Mouse (Mus musculus) embryonic facial prominence, embryonic 12.5 days (tissue): ENCODE measurements at regions not wholly inside any gene's neighbourhood (a gene's known extent, or its start where the extent isn't known, plus 50 kb on each side); places are given as distances from the start of the nearest gene placed in this dataset.

ENCODE experiments used
- ATAC-seq: fragments of 200-750 bp; cut with Nextera tagmentation; 2 replicates; pipeline ENCODE4 v1.8.0; 2017; ENCODE audit not compliant: insufficient number of reproducible peaks, insufficient read depth, low FRiP score, low TSS enrichment
- H3K27ac ChIP-seq: fragments of 300-500 bp; sonication (generic); 2 replicates; pipeline ENCODE4 v1.5.1; 2016; ENCODE audit warnings: mild to moderate bottlenecking
- H3K27me3 ChIP-seq: fragments of 300-500 bp; sonication (generic); 2 replicates; pipeline ENCODE4 v1.6.1; 2016; ENCODE audit warnings: mild to moderate bottlenecking, moderate library complexity
- H3K36me3 ChIP-seq: fragments of 300-500 bp; sonication (generic); 2 replicates; pipeline ENCODE4 v1.6.1; 2016; ENCODE audit warnings: mild to moderate bottlenecking
- H3K4me1 ChIP-seq: fragments of 300-500 bp; sonication (generic); 2 replicates; pipeline ENCODE4 v1.6.1; 2016
- H3K4me2 ChIP-seq: fragments of 300-500 bp; sonication (generic); replicated peaks from 2 replicates; pipeline ENCODE4 v1.6.1; 2016; ENCODE audit warnings: mild to moderate bottlenecking, moderate library complexity
- H3K4me3 ChIP-seq: fragments of 300-500 bp; sonication (generic); 2 replicates; pipeline ENCODE4 v1.5.1; 2016; ENCODE audit warnings: mild to moderate bottlenecking
- H3K9ac ChIP-seq: fragments of 300-500 bp; sonication (generic); 2 replicates; pipeline ENCODE4 v1.6.1; 2016; ENCODE audit warnings: mild to moderate bottlenecking, moderate library complexity
- H3K9me3 ChIP-seq: fragments of 300-500 bp; sonication (generic); 2 replicates; pipeline ENCODE4 v1.6.1; 2016; ENCODE audit warnings: mild to moderate bottlenecking, moderate library complexity
- WGBS: fragments of 180-500 bp; shearing (Covaris S2); methylation state at CpG from one replicate; pipeline ENCODE4 v1.1.7; 2016; 5-methylcytosine and 5-hydroxymethylcytosine counted together

- no peak overlapping the region for H3K27ac ChIP-seq
- H3K4me3 ChIP-seq, result no peak overlapping the region
- H3K27me3 ChIP-seq, result no peaks in the 10 kb centered on the region
- H3K36me3 ChIP-seq, result no peaks in the 10 kb centered on the region
- WGBS, result 48% methylated on average over 7 of the region's 7 CpGs
- ATAC-seq, result 0 out of 2 replicates have a peak, but pooled peaks have one; percentile 47
- H3K9me3 ChIP-seq, result no peaks in the 10 kb centered on the region
- H3K4me2 ChIP-seq, result no peak overlapping the region
- H3K4me1 ChIP-seq, result no peaks in the 10 kb centered on the region
- no peak overlapping the region for H3K9ac ChIP-seq
Measured at GRCm38 (mm10) chr14:98626476-98626875, 367.6 kb downstream of the Rpl36a-ps1 start.

- no peak overlapping the region for H3K27ac ChIP-seq
- no peaks in the 10 kb centered on the region for H3K4me1 ChIP-seq
- H3K9me3 ChIP-seq, result no peaks in the 10 kb centered on the region
- 84% methylated on average over 4 of the region's 4 CpGs for WGBS
- H3K36me3 ChIP-seq, result no peaks in the 10 kb centered on the region
- no peaks in the 10 kb centered on the region for H3K27me3 ChIP-seq
- no peak overlapping the region for H3K4me3 ChIP-seq
- H3K4me2 ChIP-seq, result no peak overlapping the region
- ATAC-seq, result no peak
- H3K9ac ChIP-seq, result no peak overlapping the region
Measured at GRCm38 (mm10) chr14:98625867-98626266, 368.3 kb downstream of the Rpl36a-ps1 start.

DNA sequence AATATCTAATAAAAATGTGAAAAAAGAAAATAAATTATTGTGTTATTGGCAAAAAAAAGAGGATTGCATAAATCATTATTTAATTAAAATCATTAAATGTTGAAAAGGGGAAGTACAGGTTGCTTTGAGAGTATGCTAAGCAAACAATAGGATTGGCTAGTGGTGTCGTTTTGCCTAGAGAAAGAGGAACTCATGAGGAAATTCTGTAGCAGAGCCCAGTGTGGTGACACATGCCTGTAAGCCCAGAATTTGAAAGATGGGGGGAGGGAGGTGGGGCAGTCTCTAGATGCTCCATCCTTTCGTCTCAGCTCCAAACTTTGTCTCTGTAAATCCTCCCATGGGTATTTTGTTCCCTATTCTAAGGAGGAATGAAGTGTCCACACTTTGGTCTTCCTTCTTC is 388.3 kb downstream of the Rpl36a-ps1 start:
- no peaks in the 10 kb centered on the region for H3K4me1 ChIP-seq
- no peak overlapping the region for H3K27ac ChIP-seq
- H3K9ac ChIP-seq, result no peak overlapping the region
- WGBS, result 57% methylated on average over 2 of the region's 2 CpGs
- ATAC-seq, result no peak
- H3K9me3 ChIP-seq, result no peaks in the 10 kb centered on the region
- no peaks in the 10 kb centered on the region for H3K27me3 ChIP-seq
- H3K4me3 ChIP-seq, result no peak overlapping the region
- no peaks in the 10 kb centered on the region for H3K36me3 ChIP-seq
- no peak overlapping the region for H3K4me2 ChIP-seq

DNA sequence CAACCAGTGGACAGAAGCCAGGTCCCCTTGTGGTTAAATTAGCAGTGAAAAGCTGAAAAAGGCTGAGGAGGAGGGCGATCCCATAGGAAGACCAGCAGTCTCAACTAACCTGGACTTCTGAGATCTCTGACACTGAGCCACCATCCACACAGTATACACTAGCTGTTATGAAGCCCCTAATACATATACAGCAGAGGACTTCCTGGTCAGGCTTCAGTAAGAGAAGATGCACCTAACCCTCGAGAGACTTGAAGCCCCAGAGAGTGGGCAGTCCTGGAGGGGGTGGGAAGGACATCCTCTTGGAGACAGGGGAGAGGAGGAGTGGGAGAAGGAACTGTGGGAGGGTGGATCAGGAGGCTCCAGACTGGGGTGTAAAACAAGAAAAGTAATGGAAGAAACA is 397.9 kb downstream of the Rpl36a-ps1 start:
- ATAC-seq, result no peak

GRCm38 (mm10) chr14:98589846-98590245 is 404.3 kb downstream of the Rpl36a-ps1 start:
- 16% methylated on average over 4 of the region's 4 CpGs for WGBS
- H3K36me3 ChIP-seq, result no peaks in the 10 kb centered on the region

More for the DNA sequence above, 397.9 kb downstream of the Rpl36a-ps1 start:
- Histone ChIP-seq H3K4me1 (no peaks in the 10 kb centered on the region), H3K27me3 (no peaks in the 10 kb centered on the region), H3K36me3 (no peaks in the 10 kb centered on the region), H3K9me3 (no peaks in the 10 kb centered on the region), H3K4me3 (no peak overlapping the region), H3K4me2 (no peak overlapping the region), H3K27ac (no peak overlapping the region), H3K9ac (no peak overlapping the region)
- WGBS, result 80% methylated on average over 2 of the region's 2 CpGs

DNA sequence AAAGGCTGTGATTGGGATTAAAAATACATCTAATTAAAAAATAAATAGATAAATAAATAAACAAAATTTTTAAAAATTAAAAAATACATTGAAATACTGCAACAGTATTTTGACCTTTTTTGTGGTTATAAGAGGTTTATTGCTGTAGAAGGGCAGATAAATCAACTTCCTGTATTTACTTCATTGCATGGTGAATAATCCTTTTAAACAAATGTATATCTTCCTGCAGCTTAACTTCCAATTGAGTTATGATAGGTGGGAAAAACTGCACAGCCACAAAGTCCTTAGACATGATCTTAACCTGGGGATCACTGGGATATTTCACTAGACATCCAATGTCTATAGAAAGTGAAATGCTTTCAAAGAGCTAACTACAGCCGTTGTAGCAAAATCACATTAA is 402.1 kb upstream of the Dach1 start:
- H3K9ac ChIP-seq, result no peak overlapping the region
- H3K9me3 ChIP-seq, result no peaks in the 10 kb centered on the region
- no peak overlapping the region for H3K27ac ChIP-seq
- 85% methylated on average over 1 of the region's 1 CpGs for WGBS
- H3K27me3 ChIP-seq, result no peaks in the 10 kb centered on the region
- H3K4me3 ChIP-seq, result no peak overlapping the region
- H3K36me3 ChIP-seq, result no peaks in the 10 kb centered on the region
- H3K4me1 ChIP-seq, result no peaks in the 10 kb centered on the region
- no peak for ATAC-seq
- H3K4me2 ChIP-seq, result no peak overlapping the region

More at GRCm38 (mm10) chr14:98589846-98590245, 404.3 kb downstream of the Rpl36a-ps1 start:
- Histone ChIP-seq H3K9ac (no peak overlapping the region), H3K4me1 (no peaks in the 10 kb centered on the region), H3K4me3 (no peak overlapping the region), H3K4me2 (no peak overlapping the region), H3K27me3 (no peaks in the 10 kb centered on the region), H3K27ac (no peak overlapping the region), H3K9me3 (no peaks in the 10 kb centered on the region)
- ATAC-seq, result no peak

- Histone ChIP-seq H3K4me3 (no peak overlapping the region), H3K9ac (no peak overlapping the region), H3K4me1 (no peaks in the 10 kb centered on the region), H3K9me3 (no peaks in the 10 kb centered on the region), H3K27me3 (no peaks in the 10 kb centered on the region), H3K27ac (no peak overlapping the region), H3K36me3 (no peaks in the 10 kb centered on the region), H3K4me2 (no peak overlapping the region)
- no peak for ATAC-seq
Measured at GRCm38 (mm10) chr14:98562002-98562401, 392.4 kb upstream of the Dach1 start.

GRCm38 (mm10) chr14:98539792-98540191 is 370.2 kb upstream of the Dach1 start:
- no peak overlapping the region for H3K27ac ChIP-seq
- H3K9me3 ChIP-seq, result no peaks in the 10 kb centered on the region
- ATAC-seq, result no peak
- no peak overlapping the region for H3K4me2 ChIP-seq
- H3K4me3 ChIP-seq, result no peak overlapping the region
- no peak overlapping the region for H3K9ac ChIP-seq
- no peaks in the 10 kb centered on the region for H3K27me3 ChIP-seq
- H3K36me3 ChIP-seq, result no peaks in the 10 kb centered on the region
- no peaks in the 10 kb centered on the region for H3K4me1 ChIP-seq
- WGBS, result 87% methylated on average over 1 of the region's 1 CpGs

- H3K9ac ChIP-seq, result no peak overlapping the region
- no peaks in the 10 kb centered on the region for H3K4me1 ChIP-seq
- no peak overlapping the region for H3K4me2 ChIP-seq
- no peak overlapping the region for H3K4me3 ChIP-seq
- no peak for ATAC-seq
- no peak overlapping the region for H3K27ac ChIP-seq
- no peaks in the 10 kb centered on the region for H3K9me3 ChIP-seq
- H3K36me3 ChIP-seq, result no peaks in the 10 kb centered on the region
- no peaks in the 10 kb centered on the region for H3K27me3 ChIP-seq
- WGBS, result 52% methylated on average over 4 of the region's 4 CpGs
Measured at GRCm38 (mm10) chr14:98538267-98538666, 368.7 kb upstream of the Dach1 start.

DNA sequence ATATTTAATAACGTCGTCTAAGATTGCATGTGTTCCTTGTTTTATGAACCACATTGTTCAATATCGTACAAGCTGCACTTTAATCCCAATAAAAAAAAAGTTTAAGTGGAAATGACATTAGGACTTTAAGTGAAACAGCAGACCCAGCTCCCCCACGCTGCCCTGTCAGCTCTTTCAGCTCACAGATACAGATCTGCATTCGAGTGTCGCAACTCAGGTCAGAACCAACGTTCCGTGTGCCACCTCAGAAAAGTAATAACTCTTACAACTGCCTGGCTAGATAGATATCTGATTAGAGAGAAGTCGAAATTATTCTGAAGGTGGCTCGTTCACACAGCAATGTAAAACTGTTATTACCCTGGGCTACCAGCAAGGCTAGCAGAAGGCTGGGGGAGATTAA is 364.0 kb upstream of the Dach1 start:
- ATAC-seq, result no peak

GRCm38 (mm10) chr14:98520966-98521365 is 351.4 kb upstream of the Dach1 start:
- no peak overlapping the region for H3K4me2 ChIP-seq
- WGBS, result 90% methylated on average over 3 of the region's 3 CpGs
- ATAC-seq, result no peak
- no peaks in the 10 kb centered on the region for H3K27me3 ChIP-seq
- H3K36me3 ChIP-seq, result no peaks in the 10 kb centered on the region
- no peak overlapping the region for H3K4me3 ChIP-seq
- H3K9me3 ChIP-seq, result no peaks in the 10 kb centered on the region
- no peaks in the 10 kb centered on the region for H3K4me1 ChIP-seq
- no peak overlapping the region for H3K27ac ChIP-seq
- H3K9ac ChIP-seq, result no peak overlapping the region

More for the DNA sequence above, 364.0 kb upstream of the Dach1 start:
- 78% methylated on average over 10 of the region's 10 CpGs for WGBS
- H3K27ac ChIP-seq, result no peak overlapping the region
- no peak overlapping the region for H3K4me3 ChIP-seq
- H3K36me3 ChIP-seq, result no peaks in the 10 kb centered on the region
- no peaks in the 10 kb centered on the region for H3K4me1 ChIP-seq
- H3K27me3 ChIP-seq, result no peaks in the 10 kb centered on the region
- no peak overlapping the region for H3K9ac ChIP-seq
- no peak overlapping the region for H3K4me2 ChIP-seq
- H3K9me3 ChIP-seq, result no peaks in the 10 kb centered on the region

DNA sequence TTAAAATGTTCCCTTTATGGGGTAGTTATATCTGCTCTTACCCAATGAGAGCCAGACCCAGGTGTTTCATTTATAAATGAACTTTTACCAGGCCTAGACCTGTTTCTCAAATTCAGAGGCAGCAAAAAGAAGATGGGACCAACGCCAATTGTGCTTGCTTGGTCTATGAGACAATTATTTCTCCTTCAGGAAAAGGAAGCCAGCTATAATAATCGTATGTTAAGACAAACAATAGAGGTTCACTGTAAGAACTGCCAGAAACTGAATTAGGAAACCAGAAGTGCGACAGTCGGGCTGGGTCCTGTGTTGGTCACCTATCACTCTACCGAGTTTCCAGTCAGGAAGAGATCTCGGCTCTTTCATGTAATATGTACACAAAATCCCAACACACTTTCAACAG is 335.8 kb upstream of the Dach1 start:
- no peaks in the 10 kb centered on the region for H3K4me1 ChIP-seq
- no peaks in the 10 kb centered on the region for H3K27me3 ChIP-seq
- no peak overlapping the region for H3K27ac ChIP-seq
- H3K9ac ChIP-seq, result no peak overlapping the region
- H3K4me2 ChIP-seq, result no peak overlapping the region
- no peaks in the 10 kb centered on the region for H3K36me3 ChIP-seq
- no peaks in the 10 kb centered on the region for H3K9me3 ChIP-seq
- H3K4me3 ChIP-seq, result no peak overlapping the region
- WGBS, result 80% methylated on average over 6 of the region's 6 CpGs
- ATAC-seq, result no peak

- 81% methylated on average over 8 of the region's 8 CpGs for WGBS
- H3K4me3 ChIP-seq, result no peak overlapping the region
- no peak for ATAC-seq
Measured at GRCm38 (mm10) chr14:98477416-98477815, 307.9 kb upstream of the Dach1 start.

More at GRCm38 (mm10) chr14:98477416-98477815, 307.9 kb upstream of the Dach1 start:
- Histone ChIP-seq H3K27ac (no peak overlapping the region), H3K4me2 (no peak overlapping the region), H3K9ac (no peak overlapping the region), H3K36me3 (no peaks in the 10 kb centered on the region), H3K4me1 (no peaks in the 10 kb centered on the region), H3K27me3 (no peaks in the 10 kb centered on the region), H3K9me3 (no peaks in the 10 kb centered on the region)
